Mouse (Mus musculus): ENCODE results near the gene Aco2. TPM values are rescaled to one million over a fixed set of nuclear protein-coding genes. Genes with fewer than 3 reads are reported as not detected.

The Aco2 gene
- polyA plus RNA-seq, 1 experiment from 2014 or later = 177 TPM

GRCm38 (mm10) chr15:81858517-81859329, 13.4 kb upstream of the Aco2 start, which contains the start of gene Tob2:
Gene Tob2 (minus strand): TSS chr15:81858796.
- H3K27me3 ChIP-seq = no peaks in the 10 kb centered on the region
- H3K9me3 ChIP-seq = no peaks in the 10 kb centered on the region
- peak within 1 kb of the TSS; percentile 91 for H3K4me3 ChIP-seq
- under 1% methylated on average over 44 of the region's 44 CpGs for WGBS
- peaks cover 26% of the 10 kb centered on the region for H3K4me1 ChIP-seq
- H3K4me2 ChIP-seq (replicated peaks) = peak within 1 kb of the TSS; percentile 96
- peak within 1 kb of the TSS; percentile 86 for H3K9ac ChIP-seq (replicated peaks)
- peak within 1 kb of the TSS; percentile 85 for H3K27ac ChIP-seq (replicated peaks)
- ATAC-seq (ENCODE audit: low FRiP score, low read depth) = no peak; the same call in 1 of the 2 replicates
- H3K36me3 ChIP-seq = peaks cover 5% of the 10 kb centered on the region; the same call in 1 of the 2 replicates

DNA sequence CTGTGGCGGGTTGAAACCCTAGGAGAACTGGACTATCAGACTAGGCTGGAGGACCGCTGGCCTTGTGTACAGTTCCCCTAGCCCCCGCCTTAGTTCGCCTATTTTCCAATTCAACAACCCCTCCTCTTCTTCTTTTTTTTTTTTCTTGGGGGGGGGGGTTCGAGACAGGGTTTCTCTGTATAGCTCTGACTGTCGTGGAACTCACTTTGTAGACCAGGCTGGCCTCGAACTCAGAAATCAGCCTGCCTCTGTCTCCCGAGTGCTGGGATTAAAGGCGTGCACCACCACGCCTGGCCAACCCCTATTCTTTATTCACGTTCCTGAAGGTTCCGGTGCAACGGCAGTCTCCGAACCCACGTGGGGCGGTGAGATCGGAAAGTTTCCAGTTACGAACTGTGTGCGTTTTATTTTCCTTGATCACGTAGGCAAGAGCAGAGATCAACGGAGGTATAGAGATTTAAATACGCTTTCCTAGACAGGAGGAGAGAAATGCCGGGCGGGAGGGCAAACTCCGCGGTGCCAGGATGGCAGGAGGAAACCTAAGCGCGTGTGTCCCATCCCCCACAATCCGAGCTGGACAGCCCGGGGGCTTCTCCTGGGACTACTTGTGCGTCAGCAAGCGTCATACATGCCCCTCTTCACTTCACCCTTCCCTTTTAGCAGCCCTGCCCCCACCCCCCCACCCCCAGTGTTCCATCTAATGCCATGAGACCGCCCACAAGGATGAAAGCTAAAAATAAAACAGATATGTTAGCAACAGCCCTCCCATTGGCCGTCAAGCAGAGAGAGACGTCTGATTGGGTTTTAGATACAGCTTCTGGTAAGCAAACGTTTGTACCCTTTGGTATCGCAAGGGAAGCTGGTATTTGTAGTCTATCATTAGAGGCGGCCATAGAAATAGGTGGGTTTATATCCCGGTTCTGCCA, 12.5 kb upstream of the Aco2 start:
- H3K4me1 ChIP-seq = peaks cover 26% of the 10 kb centered on the region
- H3K36me3 ChIP-seq = peaks cover 10% of the 10 kb centered on the region
- peak; percentile 63 for ATAC-seq (ENCODE audit: low FRiP score, low read depth)
- WGBS = under 1% methylated on average over 39 of the region's 39 CpGs
- peak overlapping the region; percentile 91 for H3K4me3 ChIP-seq
- peak overlapping the region; percentile 86 for H3K9ac ChIP-seq (replicated peaks)
- peak overlapping the region; percentile 96 for H3K4me2 ChIP-seq (replicated peaks)
- no peaks in the 10 kb centered on the region for H3K9me3 ChIP-seq
- peak overlapping the region; percentile 85 for H3K27ac ChIP-seq (replicated peaks)
- H3K27me3 ChIP-seq = no peaks in the 10 kb centered on the region

GRCm38 (mm10) chr15:81860471-81861135, 11.5 kb upstream of the Aco2 start:
- Histone ChIP-seq H3K4me1 (peaks cover 21% of the 10 kb centered on the region), H3K4me2 (replicated peaks) (peak overlapping the region; percentile 96), H3K27ac (replicated peaks) (peak overlapping the region; percentile 15; the same call in 1 of the 2 replicates), H3K4me3 (no peak overlapping the region), H3K9ac (replicated peaks) (no peak overlapping the region), H3K9me3 (no peaks in the 10 kb centered on the region), H3K36me3 (peaks cover 19% of the 10 kb centered on the region), H3K27me3 (no peaks in the 10 kb centered on the region)
- WGBS = 53% methylated on average over 8 of the region's 8 CpGs
- ATAC-seq (ENCODE audit: low FRiP score, low read depth) = no peak

- 98% methylated on average over 7 of the region's 7 CpGs for WGBS
- Histone ChIP-seq H3K36me3 (peaks cover 55% of the 10 kb centered on the region), H3K27ac (replicated peaks) (no peak overlapping the region), H3K27me3 (no peaks in the 10 kb centered on the region), H3K9ac (replicated peaks) (no peak overlapping the region), H3K4me3 (no peak overlapping the region), H3K9me3 (no peaks in the 10 kb centered on the region), H3K4me2 (replicated peaks) (no peak overlapping the region), H3K4me1 (peaks cover under 1% of the 10 kb centered on the region; the same call in 1 of the 2 replicates)
- no peak for ATAC-seq (ENCODE audit: low FRiP score, low read depth)
These were observed 7.9 kb upstream of the Aco2 start for GRCm38 (mm10) chr15:81864238-81864637.

GRCm38 (mm10) chr15:81869985-81870384, 2.1 kb upstream of the Aco2 start:
- 97% methylated on average over 5 of the region's 5 CpGs for WGBS
- no peak overlapping the region for H3K4me3 ChIP-seq
- H3K4me1 ChIP-seq = peaks cover 18% of the 10 kb centered on the region
- ATAC-seq (ENCODE audit: low FRiP score, low read depth) = no peak
- no peak overlapping the region for H3K27ac ChIP-seq (replicated peaks)
- no peak overlapping the region for H3K4me2 ChIP-seq (replicated peaks)
- H3K36me3 ChIP-seq = peaks cover 55% of the 10 kb centered on the region
- H3K27me3 ChIP-seq = no peaks in the 10 kb centered on the region
- no peak overlapping the region for H3K9ac ChIP-seq (replicated peaks)
- no peaks in the 10 kb centered on the region for H3K9me3 ChIP-seq

- Histone ChIP-seq H3K27ac (replicated peaks) (peak within 1 kb of the TSS; percentile 96), H3K4me3 (peak within 1 kb of the TSS; percentile 95), H3K4me1 (peaks cover 18% of the 10 kb centered on the region), H3K9ac (replicated peaks) (peak within 1 kb of the TSS; percentile 84), H3K27me3 (no peaks in the 10 kb centered on the region), H3K4me2 (replicated peaks) (peak within 1 kb of the TSS; percentile 91), H3K9me3 (no peaks in the 10 kb centered on the region), H3K36me3 (peaks cover 38% of the 10 kb centered on the region)
- peak; percentile 90 for ATAC-seq (ENCODE audit: low FRiP score, low read depth)
- under 1% methylated on average over 30 of the region's 30 CpGs for WGBS
These were observed 376 bp upstream of the Aco2 start, which contains the start of gene Phf5a for GRCm38 (mm10) chr15:81871604-81872261. Gene Phf5a (minus strand): TSS chr15:81871911.

- Histone ChIP-seq H3K36me3 (peaks cover 5% of the 10 kb centered on the region; the same call in 1 of the 2 replicates), H3K9me3 (no peaks in the 10 kb centered on the region), H3K4me1 (peaks cover 20% of the 10 kb centered on the region), H3K27me3 (no peaks in the 10 kb centered on the region), H3K4me2 (replicated peaks) (no peak overlapping the region; the same call in 1 of the 2 replicates), H3K4me3 (0 out of 2 replicates have a peak overlapping the region, but pooled peaks have one; percentile 5), H3K27ac (replicated peaks) (peak overlapping the region; percentile 82), H3K9ac (replicated peaks) (no peak overlapping the region)
- no peak for ATAC-seq (ENCODE audit: low FRiP score, low read depth)
- 54% methylated on average over 5 of the region's 5 CpGs for WGBS
These were observed 7.7 kb downstream of the Aco2 start for GRCm38 (mm10) chr15:81879531-81880401.

- no peak for ATAC-seq (ENCODE audit: low FRiP score, low read depth)
- no peak overlapping the region for H3K4me3 ChIP-seq
- no peak overlapping the region for H3K9ac ChIP-seq (replicated peaks)
- no peak overlapping the region for H3K4me2 ChIP-seq (replicated peaks)
- H3K27me3 ChIP-seq = no peaks in the 10 kb centered on the region
- H3K36me3 ChIP-seq = peaks cover 5% of the 10 kb centered on the region; the same call in 1 of the 2 replicates
- peaks cover 20% of the 10 kb centered on the region for H3K4me1 ChIP-seq
- no peak overlapping the region for H3K27ac ChIP-seq (replicated peaks)
- no peaks in the 10 kb centered on the region for H3K9me3 ChIP-seq
- WGBS = 97% methylated on average over 3 of the region's 3 CpGs
These were observed 10.2 kb downstream of the Aco2 start for GRCm38 (mm10) chr15:81882348-81882747.

DNA sequence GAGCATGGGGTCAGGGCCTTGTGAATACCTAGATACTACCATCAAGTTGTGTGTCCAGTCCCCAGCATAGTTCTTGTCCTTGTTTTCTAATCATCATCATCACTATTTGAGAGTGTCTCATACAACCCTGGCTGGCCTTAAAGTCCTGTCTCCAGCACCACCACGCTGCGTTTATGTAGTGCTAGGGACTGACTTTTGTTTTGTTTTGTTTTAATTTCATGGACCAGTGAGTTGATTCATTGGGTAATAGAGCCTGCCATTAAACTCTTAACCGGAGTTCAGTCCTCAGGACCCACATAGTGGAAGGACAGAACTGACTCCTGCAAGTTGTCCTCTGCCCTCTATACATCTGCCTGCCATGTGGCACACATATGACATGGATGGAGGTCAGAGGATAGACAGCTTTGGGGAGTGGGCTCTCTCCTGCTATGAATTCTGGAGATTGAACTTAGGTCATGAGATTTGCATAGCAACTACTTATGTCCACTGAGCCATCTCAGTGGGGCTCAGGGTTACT, 13.4 kb downstream of the Aco2 start:
- peaks cover 21% of the 10 kb centered on the region for H3K36me3 ChIP-seq
- no peaks in the 10 kb centered on the region for H3K9me3 ChIP-seq
- WGBS = 73% methylated on average over 3 of the region's 3 CpGs
- H3K27ac ChIP-seq (replicated peaks) = no peak overlapping the region
- no peak overlapping the region for H3K4me2 ChIP-seq (replicated peaks)
- H3K4me1 ChIP-seq = peaks cover 3% of the 10 kb centered on the region; the same call in 1 of the 2 replicates
- no peak overlapping the region for H3K4me3 ChIP-seq
- H3K9ac ChIP-seq (replicated peaks) = no peak overlapping the region
- no peaks in the 10 kb centered on the region for H3K27me3 ChIP-seq
- no peak for ATAC-seq (ENCODE audit: low FRiP score, low read depth)

DNA sequence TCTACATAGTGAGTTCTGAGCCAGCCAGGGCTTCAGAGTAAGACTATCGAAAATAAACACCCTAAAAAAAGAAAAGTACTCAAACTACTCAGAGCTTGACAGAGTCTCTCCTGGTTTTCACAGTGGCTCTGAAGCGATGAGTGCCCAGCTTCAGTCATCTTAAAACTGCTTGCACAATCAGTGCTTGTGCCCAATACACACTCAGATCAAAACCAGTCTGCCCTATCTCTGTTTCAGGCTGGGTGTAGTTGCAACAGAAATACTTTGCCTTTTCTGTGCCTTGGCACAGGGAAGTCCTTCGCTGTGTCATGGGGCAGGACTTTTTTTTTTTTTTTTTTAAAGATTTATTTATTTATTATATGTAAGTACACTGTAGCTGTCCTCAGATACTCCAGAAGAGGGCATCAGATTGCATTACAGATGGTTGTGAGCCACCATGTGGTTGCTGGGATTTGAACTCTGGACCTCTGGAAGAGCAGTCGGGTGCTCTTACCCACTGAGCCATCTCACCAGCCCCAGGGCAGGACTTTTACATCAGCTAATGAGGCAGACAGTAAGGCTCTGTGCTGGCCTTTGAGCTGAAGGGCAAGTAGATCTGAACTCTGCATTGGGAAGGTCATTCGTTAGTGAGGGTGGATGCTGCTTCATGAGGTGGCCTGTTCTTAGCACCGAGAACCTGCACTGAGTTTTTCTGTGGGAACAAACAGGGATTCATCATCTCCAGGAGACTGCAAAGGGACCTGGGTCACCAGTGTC, 14.9 kb downstream of the Aco2 start:
- Histone ChIP-seq H3K27me3 (no peaks in the 10 kb centered on the region), H3K36me3 (peaks cover 34% of the 10 kb centered on the region), H3K4me2 (replicated peaks) (no peak overlapping the region), H3K27ac (replicated peaks) (no peak overlapping the region), H3K4me1 (no peaks in the 10 kb centered on the region), H3K4me3 (no peak overlapping the region), H3K9me3 (no peaks in the 10 kb centered on the region), H3K9ac (replicated peaks) (no peak overlapping the region)
- WGBS = 95% methylated on average over 6 of the region's 6 CpGs
- ATAC-seq (ENCODE audit: low FRiP score, low read depth) = no peak
